Mouse (Mus musculus): Measurements from ENCODE around the gene Fhit.
"Not testable (repeated sequence)": the region's sequence is repeated elsewhere in the genome, so short reads cannot be mapped to it uniquely, and the experiment has no call there.

Gene Fhit

GRCm38 (mm10) chr14:10933667-10934066, 228.2 kb downstream of the Fhit start:
- DNase-seq (ENCODE audit: extremely low spot score) = no peak

DNA sequence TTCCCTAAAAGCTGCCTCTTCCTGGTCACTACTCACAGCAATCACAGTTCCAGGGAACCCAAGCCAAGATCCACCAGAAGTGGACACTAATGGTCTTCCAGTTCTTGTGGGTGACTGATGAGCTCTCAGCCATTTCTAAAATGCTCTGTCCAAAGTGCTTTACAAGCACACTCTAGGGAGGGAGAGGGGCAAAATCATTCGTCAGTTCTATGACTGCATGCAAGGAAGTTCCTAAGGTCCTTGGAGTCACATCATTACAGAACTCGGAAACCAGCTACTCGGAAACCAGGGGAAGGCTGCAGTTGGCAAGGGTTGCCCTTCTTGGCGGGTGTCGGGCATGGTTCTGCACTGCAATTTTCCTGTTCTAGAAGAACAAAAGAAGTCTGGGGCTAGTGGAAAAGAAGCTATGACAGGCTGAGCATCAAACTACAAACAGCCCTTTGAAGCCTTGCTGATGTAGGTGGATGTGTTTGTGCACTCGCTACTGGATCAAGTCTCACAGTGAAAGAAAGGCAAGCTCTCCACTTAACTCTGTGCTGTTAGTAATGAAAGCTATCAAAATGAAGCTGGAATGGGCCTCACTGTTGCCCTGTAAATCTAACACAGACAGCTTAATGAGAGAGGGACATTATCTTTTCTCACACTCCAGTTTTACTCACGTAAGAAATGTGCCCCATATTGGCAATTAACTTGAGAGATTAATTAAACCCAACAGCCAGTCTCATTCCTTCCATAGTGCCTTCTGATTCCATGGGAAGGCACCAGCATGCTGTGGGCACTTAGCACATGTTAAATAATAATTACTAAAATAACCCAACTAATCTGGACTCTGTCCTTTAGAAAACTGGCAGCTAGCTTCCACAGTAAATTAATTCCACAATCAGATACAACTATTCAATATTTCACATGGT, 243.7 kb downstream of the Fhit start:
- no peak for DNase-seq (ENCODE audit: extremely low spot score)

DNA sequence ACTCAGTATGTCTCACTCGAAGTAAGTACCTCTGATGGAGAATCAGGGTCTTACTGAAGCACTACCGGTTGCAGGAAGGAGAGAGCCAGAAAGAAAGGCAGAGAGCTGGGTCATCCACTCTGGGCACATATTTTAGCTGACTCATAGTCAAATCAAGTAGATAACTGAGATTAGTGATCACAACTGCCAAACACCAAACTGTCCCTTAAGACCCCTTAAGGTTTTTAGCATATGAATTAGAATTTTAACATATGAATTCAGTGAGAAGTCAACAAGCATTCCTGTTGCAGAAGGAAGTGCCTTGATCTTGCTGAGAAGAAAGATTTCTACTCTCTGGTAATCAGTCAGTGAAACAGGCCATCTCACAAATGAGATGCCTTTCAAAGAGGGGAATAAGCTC, 253.8 kb downstream of the Fhit start:
- DNase-seq (ENCODE audit: extremely low spot score) = no peak

GRCm38 (mm10) chr14:10882759-10883158, 279.1 kb downstream of the Fhit start:
- no peak for DNase-seq (ENCODE audit: extremely low spot score)

DNA sequence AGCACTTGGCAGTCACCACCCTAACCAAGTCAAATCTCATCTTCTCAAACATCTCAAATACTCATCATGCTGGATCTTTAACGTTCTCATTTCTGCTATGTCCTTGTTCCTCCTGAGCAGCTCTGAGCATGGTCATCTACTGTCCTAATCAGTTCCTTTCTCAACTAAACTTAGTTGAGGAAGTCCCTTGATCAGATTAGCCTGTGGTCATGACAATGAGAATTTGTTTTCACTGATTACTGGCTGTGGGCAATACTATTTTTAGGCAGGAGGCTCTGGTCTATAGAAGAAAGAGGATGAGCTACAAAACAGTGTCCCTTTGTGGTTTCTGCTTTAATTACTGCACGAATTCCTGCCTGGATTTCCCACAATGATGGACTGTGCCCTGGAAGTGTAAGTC, 281.1 kb downstream of the Fhit start:
- DNase-seq (ENCODE audit: extremely low spot score) = no peak

- peak; percentile 6 for DNase-seq (ENCODE audit: extremely low spot score)
These were observed 287.1 kb downstream of the Fhit start for GRCm38 (mm10) chr14:10874595-10875372.

DNA sequence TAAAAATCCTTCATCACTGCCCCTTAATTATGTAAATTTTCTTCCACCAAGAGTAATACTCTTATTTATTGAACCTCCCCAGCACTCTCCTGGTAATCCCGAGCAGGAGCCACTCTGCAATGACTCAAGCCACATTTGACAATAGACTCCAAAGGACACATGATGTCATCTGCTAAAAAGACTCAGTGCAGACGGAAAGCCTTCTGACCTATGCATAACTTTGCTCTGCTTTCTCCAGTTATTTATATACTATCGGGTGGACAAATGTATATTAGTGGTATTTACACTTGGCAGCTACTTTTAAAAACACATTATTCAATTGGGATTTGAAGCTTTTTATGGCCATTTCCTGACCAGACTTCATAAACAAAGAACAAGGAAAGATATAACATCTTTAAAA, 304.2 kb downstream of the Fhit start:
- DNase-seq (ENCODE audit: extremely low spot score) = no peak

DNA sequence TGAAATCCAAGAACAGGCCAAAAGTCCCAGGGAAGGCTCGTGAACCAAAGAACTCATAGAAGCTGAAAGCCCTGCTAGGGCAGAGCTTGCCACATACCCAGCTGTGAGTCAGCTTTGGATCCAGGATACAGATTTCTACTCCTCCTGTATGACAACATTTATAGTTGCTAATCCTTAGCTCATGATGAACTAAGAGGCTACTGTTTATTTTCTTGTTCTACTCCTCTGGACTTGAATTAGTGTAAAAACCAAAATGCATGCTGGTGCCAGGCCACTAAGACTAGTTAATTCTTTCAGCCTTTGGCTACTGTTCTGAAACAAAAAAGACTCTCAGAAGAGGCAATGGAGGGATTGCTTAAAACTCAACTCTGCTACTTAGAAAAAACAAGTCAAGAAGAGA, 309.9 kb downstream of the Fhit start:
- DNase-seq (ENCODE audit: extremely low spot score) = no peak

- DNase-seq (ENCODE audit: extremely low spot score) = no peak
These were observed 325.8 kb downstream of the Fhit start for GRCm38 (mm10) chr14:10836001-10836400.

DNA sequence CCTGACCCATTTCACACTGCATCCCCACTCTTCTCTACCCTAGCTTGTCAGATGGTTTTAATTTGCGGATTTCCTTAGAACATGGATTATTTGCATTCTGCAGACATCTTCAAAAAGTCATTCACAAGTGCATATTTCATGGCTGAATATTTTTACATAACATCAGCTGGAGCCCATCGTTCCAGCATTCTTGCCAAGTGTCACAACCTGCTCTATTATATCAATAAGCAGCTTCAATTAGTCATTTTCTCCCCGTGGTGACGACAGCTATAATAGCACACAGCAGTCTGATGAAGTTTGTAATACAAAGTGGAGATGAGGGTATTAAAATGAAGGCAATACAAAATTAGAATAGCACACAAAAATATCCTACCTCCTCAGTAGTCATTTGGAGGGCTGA, 337.0 kb downstream of the Fhit start:
- no peak for DNase-seq (ENCODE audit: extremely low spot score)

- peak; percentile 29 for DNase-seq (ENCODE audit: extremely low spot score)
These were observed 348.3 kb downstream of the Fhit start for GRCm38 (mm10) chr14:10813551-10813950.

GRCm38 (mm10) chr14:10798489-10799180, 363.2 kb downstream of the Fhit start:
- DNase-seq (ENCODE audit: extremely low spot score) = no peak

- no peak for DNase-seq (ENCODE audit: extremely low spot score)
These were observed 364.2 kb downstream of the Fhit start for GRCm38 (mm10) chr14:10797595-10797994.

DNA sequence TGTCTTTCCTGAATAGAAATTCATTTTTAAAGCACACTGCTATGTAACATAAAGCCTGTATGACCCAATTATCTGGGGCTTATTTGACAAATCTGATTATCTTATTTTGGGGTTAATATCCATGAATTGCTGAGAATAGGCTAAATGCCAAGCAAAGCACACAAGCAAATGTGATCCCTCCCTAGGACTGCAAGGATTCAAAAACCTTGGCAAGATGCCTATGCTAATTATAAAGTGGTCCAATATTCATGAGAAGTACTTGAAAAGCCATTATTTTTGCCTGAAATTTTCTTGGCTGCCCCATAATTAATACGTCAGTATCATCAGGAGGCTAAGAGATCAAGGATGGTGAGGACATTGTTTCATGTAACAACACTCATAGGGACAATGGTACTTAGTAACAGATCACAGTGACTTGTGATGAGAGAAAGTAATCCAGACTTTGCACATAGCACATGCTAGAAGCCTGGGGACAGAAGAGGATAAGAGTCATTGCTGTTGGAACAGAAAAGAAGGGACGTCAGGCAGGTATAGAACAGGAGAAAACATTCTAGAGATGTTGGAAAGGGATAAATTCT, 366.2 kb downstream of the Fhit start:
- no peak for DNase-seq (ENCODE audit: extremely low spot score)

DNA sequence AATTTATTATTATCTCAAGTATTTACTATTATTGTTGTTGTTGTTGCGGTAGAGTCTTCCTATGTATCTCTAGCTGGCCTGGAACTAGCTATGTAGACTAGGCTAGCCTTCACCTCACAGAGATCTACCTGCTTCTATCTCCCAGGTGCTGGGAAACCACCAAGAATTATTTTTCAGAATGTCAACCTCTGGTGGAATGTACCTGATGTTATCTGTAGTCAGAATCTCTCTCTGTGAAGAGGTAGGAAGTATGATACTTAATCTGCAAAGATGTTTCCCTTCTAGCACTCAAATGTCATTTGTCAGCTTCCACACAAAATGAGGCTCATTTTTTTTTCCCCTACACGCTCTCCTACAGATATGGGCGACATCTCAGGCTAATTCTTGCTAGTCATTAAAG, 377.9 kb downstream of the Fhit start:
- no peak for DNase-seq (ENCODE audit: extremely low spot score)

- no peak for DNase-seq (ENCODE audit: extremely low spot score)
These were observed 383.1 kb downstream of the Fhit start for GRCm38 (mm10) chr14:10778721-10779120.

- not testable (repeated sequence) for DNase-seq (ENCODE audit: extremely low spot score)
These were observed 407.0 kb downstream of the Fhit start for GRCm38 (mm10) chr14:10754883-10755282.

DNA sequence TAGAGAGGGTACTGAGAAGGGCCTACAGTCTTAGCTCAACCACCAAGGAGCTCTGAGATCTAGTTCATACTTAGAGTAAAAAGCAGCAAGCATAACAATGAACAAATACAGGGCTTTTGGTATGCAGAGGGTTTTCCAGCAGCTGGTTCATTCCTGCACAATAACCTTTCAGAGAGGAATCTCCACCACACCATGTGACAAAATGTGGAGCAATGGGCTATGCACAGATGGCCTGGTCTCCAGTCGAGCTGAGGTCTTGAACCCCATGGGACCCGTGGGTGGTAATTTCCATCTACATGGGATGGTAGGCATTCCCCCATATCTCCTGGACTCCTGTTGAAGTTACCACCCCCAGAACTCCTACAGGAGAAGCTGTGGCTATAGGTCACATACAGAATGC, 423.8 kb downstream of the Fhit start:
- DNase-seq (ENCODE audit: extremely low spot score) = no peak

DNA sequence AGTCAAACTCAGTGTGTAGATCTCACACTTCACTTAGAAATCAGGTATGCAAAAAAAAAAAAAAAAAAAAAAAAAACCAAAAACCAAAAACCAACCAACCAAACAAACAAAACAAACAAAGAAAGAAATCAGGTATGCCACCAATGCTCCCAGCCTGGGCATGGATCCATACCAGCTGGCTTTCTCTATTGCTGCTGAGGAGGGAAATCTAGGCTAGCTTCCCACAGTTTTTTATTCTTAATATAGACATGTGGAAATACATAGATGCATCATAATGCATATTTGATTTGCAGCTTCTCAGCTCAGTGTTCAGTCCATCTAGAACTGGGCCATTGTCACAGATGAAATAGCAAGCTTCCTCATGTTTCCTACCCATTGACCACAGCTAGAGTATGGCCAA, 439.3 kb downstream of the Fhit start:
- DNase-seq (ENCODE audit: extremely low spot score) = no peak

DNA sequence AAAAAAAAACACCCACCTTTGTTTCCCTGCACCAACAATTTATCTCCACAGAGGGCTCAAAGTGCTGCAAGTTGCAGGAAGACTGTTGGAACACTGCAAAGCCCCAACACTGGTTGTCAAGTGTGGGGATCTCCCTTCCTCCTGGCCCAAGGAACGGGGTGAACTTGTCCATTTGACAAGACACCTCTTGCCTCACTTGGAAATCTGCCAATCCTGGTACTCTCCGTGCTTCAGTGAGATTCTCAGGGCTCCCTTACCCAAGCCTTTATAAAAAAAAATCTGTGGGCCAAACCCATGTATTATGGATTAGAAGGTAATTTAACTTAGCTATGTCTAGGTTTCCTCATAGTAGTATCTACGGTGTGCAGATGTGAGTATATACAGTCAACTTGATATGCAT, 448.9 kb downstream of the Fhit start:
- DNase-seq (ENCODE audit: extremely low spot score) = no peak

DNA sequence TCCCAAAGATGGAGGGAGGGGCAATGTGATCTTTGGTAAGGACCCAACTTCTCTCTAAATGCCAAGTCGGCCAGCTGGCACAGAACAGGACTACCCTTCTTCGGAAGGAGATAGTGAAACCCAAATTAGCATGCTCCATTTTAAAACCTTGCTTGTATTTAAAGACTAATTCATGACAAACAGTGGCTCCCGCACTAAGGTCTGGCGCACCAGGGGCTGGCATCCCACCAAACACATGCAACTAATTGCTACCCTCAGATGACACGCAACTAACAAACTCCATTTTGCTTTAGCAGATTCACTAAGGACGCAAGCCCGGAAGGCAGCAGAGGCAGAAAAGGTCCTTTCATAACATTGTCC, 449.3 kb downstream of the Fhit start:
- DNase-seq (ENCODE audit: extremely low spot score) = no peak
